Mouse (Mus musculus) spleen, adult 2 months (tissue): ENCODE measurements around the gene Poldip2.

ENCODE experiments used
- CTCF ChIP-seq: fragments of 200-500 bp; IDR thresholded peaks from 2 replicates; pipeline ENCODE4 v1.5.1; 2011; ENCODE audit warnings: mild to moderate bottlenecking, inconsistent platforms; ENCODE audit not compliant: insufficient read depth, insufficient read length, insufficient replicate concordance; ENCODE audit errors: extremely low read depth
- POLR2A ChIP-seq: fragments of 200-500 bp; IDR thresholded peaks from 2 replicates; pipeline ENCODE4 v1.6.1; 2011; ENCODE audit warnings: low read depth, low read length, inconsistent platforms

- TF ChIP-seq CTCF (no peak), POLR2A (no peak)
These were observed 56.8 kb downstream of the Poldip2 start for GRCm38 (mm10) chr11:78568827-78569226.
